Mouse (Mus musculus) macrophage (primary cell): ENCODE data around the gene Col4a2. TPM values are rescaled to one million over a fixed set of nuclear protein-coding genes. Genes with fewer than 3 reads are reported as not detected.

Experiments used
- H3K27ac ChIP-seq: fragments of 350-480 bp; formaldehyde crosslinking; 2 replicates; pipeline ENCODE4 v1.9.0; 2021
- H3K36me3 ChIP-seq: fragments of 350-480 bp; formaldehyde crosslinking; 2 replicates; pipeline ENCODE4 v1.9.0; 2021; ENCODE audit errors: inconsistent target
- H3K4me3 ChIP-seq: fragments of 350-480 bp; formaldehyde crosslinking; 2 replicates; pipeline ENCODE4 v1.9.0; 2021; ENCODE audit errors: inconsistent target
- H3K79me2 ChIP-seq: fragments of 350-480 bp; formaldehyde crosslinking; 2 replicates; pipeline ENCODE4 v1.9.0; 2021; ENCODE audit errors: inconsistent target
- whole genome bisulfite sequencing: methylation state at CpG from one replicate; pipeline ENCODE4 v1.1.7; 2026; ENCODE audit warnings: inconsistent platforms; ENCODE audit not compliant: missing documents; 5-methylcytosine and 5-hydroxymethylcytosine counted together
- polyA plus RNA-seq: library from polyadenylated mRNA; stranded (reverse); fragments of 250-400 nt; gene quantifications from 3 replicates; pipeline ENCODE4 v1.2.4, GENCODE M21; 2018; ENCODE audit warnings: inconsistent platforms

Gene Col4a2
- polyA plus RNA-seq, 1 experiment from 2014 or later, result 0.19 TPM

GRCm38 (mm10) chr8:11404614-11405013, 92.0 kb downstream of the Col4a2 start:
- Histone ChIP-seq H3K4me3 (no peak overlapping the region), H3K36me3 (no peaks in the 10 kb centered on the region), H3K27ac (no peak overlapping the region), H3K79me2 (no peaks in the 10 kb centered on the region)
- WGBS, result 98% methylated on average over 4 of the region's 4 CpGs

GRCm38 (mm10) chr8:11405722-11406481, 93.3 kb downstream of the Col4a2 start:
- no peaks in the 10 kb centered on the region for H3K36me3 ChIP-seq
- 95% methylated on average over 13 of the region's 13 CpGs for WGBS
- H3K4me3 ChIP-seq, result no peak overlapping the region
- no peak overlapping the region for H3K27ac ChIP-seq
- no peaks in the 10 kb centered on the region for H3K79me2 ChIP-seq

GRCm38 (mm10) chr8:11411504-11412124, 99.0 kb downstream of the Col4a2 start:
- no peaks in the 10 kb centered on the region for H3K79me2 ChIP-seq
- WGBS, result 73% methylated on average over 12 of the region's 12 CpGs
- no peak overlapping the region for H3K27ac ChIP-seq
- H3K4me3 ChIP-seq, result no peak overlapping the region
- H3K36me3 ChIP-seq, result no peaks in the 10 kb centered on the region

GRCm38 (mm10) chr8:11412450-11412849, 99.8 kb downstream of the Col4a2 start:
- Histone ChIP-seq H3K4me3 (no peak overlapping the region), H3K36me3 (no peaks in the 10 kb centered on the region), H3K27ac (no peak overlapping the region), H3K79me2 (no peaks in the 10 kb centered on the region)
- WGBS, result 86% methylated on average over 5 of the region's 5 CpGs

DNA sequence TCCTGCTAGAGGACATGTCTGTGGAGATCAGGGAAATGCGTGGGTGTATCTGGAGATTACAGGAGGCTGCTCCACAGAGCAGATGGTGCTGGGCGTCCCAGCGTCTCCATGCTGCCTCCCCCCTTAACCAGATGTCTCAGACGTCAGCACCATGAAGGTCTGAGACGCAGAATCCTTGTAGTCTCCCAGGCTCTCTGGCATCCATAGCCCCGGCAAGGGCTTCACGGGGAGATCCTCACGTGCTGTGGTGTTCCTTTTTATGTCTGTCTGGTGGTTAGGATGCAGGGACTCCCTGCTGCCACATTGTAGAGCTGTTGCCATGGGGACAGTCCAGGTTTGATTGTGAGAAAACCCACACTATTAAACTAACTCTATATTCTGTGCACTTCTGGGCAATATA, 101.7 kb downstream of the Col4a2 start:
- WGBS, result 89% methylated on average over 8 of the region's 8 CpGs
- Histone ChIP-seq H3K4me3 (no peak overlapping the region), H3K27ac (no peak overlapping the region), H3K36me3 (no peaks in the 10 kb centered on the region), H3K79me2 (no peaks in the 10 kb centered on the region)

- no peak overlapping the region for H3K27ac ChIP-seq
- no peaks in the 10 kb centered on the region for H3K79me2 ChIP-seq
- H3K36me3 ChIP-seq, result no peaks in the 10 kb centered on the region
- 93% methylated on average over 10 of the region's 10 CpGs for WGBS
- no peak overlapping the region for H3K4me3 ChIP-seq
These were observed 102.5 kb downstream of the Col4a2 start for GRCm38 (mm10) chr8:11415089-11415488.

GRCm38 (mm10) chr8:11417762-11418161, 105.2 kb downstream of the Col4a2 start:
- H3K27ac ChIP-seq, result no peak overlapping the region
- no peaks in the 10 kb centered on the region for H3K36me3 ChIP-seq
- 80% methylated on average over 13 of the region's 13 CpGs for WGBS

DNA sequence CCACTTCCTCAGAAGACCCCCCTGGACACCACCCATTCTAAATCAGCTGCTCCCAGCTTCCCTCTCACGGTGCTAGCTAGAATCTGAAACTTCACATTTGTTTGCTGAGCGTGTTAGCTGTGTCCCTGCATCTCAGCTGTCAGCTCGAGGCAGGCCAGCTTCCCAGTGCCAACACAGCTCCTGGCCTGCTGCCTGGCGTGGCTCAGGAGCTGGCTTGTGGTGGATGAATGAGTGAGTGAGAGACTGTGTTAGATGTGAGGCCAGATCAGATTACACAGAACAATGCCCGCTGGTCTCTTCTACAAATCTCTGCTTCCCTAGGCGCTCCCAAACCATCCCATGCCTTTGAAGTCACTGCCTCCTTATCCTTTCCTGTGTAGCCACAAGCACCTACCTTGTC, 106.6 kb downstream of the Col4a2 start:
- WGBS, result 68% methylated on average over 5 of the region's 6 CpGs
- H3K27ac ChIP-seq, result no peak overlapping the region
- no peaks in the 10 kb centered on the region for H3K79me2 ChIP-seq
- H3K4me3 ChIP-seq, result no peak overlapping the region
- H3K36me3 ChIP-seq, result no peaks in the 10 kb centered on the region

More at GRCm38 (mm10) chr8:11417762-11418161, 105.2 kb downstream of the Col4a2 start:
- no peak overlapping the region for H3K4me3 ChIP-seq
- H3K79me2 ChIP-seq, result no peaks in the 10 kb centered on the region

DNA sequence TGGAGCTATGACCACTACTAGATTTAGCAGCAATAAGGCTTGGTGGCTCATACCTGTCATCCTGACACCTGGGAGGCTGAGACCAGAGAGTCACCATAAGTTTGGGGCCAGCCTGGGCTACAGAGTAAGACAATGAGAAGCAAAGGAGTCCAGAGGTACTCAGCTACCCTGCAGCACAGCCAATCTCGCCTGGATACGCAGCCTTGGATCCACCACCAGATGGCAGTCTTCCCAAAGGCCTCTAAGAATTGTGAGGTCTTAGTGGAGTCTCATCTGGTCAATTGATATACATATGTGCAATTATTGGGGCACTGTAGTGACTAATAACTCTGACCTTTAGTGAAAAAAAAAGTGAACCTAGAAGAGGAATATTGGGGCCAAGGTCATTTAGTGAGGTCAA, 107.0 kb downstream of the Col4a2 start:
- Histone ChIP-seq H3K79me2 (no peaks in the 10 kb centered on the region), H3K4me3 (no peak overlapping the region), H3K36me3 (no peaks in the 10 kb centered on the region), H3K27ac (no peak overlapping the region)
- WGBS, result 17% methylated on average over 2 of the region's 2 CpGs

- no peak overlapping the region for H3K27ac ChIP-seq
- WGBS, result 78% methylated on average over 14 of the region's 14 CpGs
- H3K79me2 ChIP-seq, result no peaks in the 10 kb centered on the region
- no peak overlapping the region for H3K4me3 ChIP-seq
- H3K36me3 ChIP-seq, result no peaks in the 10 kb centered on the region
These were observed 108.5 kb downstream of the Col4a2 start for GRCm38 (mm10) chr8:11421105-11421504.

- H3K27ac ChIP-seq, result no peak overlapping the region
- H3K4me3 ChIP-seq, result no peak overlapping the region
- H3K36me3 ChIP-seq, result no peaks in the 10 kb centered on the region
- WGBS, result 85% methylated on average over 6 of the region's 6 CpGs
- H3K79me2 ChIP-seq, result no peaks in the 10 kb centered on the region
These were observed 109.4 kb downstream of the Col4a2 start for GRCm38 (mm10) chr8:11421968-11422367.

DNA sequence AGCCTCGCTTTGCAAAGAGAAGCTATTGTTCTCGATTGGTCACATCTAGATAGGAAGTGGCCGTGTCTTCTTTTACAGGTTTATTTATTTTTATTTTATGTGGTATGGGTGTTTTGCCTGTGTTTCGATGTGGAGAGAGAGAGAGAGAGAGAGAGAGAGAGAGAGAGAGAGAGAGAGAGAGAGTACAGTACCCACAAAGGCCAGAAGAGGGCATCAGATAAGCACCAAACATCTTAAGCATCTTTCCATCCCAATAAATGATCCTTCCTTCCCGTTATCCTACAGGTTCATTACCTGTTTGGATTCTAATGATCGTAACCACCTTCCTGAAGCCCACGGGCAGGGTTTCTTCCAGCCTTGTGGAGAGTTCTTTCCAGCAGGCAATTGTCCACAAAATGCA, 110.5 kb downstream of the Col4a2 start:
- WGBS, result 86% methylated on average over 7 of the region's 7 CpGs
- Histone ChIP-seq H3K4me3 (no peak overlapping the region), H3K36me3 (no peaks in the 10 kb centered on the region), H3K79me2 (no peaks in the 10 kb centered on the region), H3K27ac (no peak overlapping the region)

GRCm38 (mm10) chr8:11430688-11431087, 118.1 kb downstream of the Col4a2 start:
- H3K4me3 ChIP-seq, result no peak overlapping the region
- H3K27ac ChIP-seq, result no peak overlapping the region
- no peaks in the 10 kb centered on the region for H3K79me2 ChIP-seq
- 68% methylated on average over 5 of the region's 5 CpGs for WGBS
- H3K36me3 ChIP-seq, result no peaks in the 10 kb centered on the region

DNA sequence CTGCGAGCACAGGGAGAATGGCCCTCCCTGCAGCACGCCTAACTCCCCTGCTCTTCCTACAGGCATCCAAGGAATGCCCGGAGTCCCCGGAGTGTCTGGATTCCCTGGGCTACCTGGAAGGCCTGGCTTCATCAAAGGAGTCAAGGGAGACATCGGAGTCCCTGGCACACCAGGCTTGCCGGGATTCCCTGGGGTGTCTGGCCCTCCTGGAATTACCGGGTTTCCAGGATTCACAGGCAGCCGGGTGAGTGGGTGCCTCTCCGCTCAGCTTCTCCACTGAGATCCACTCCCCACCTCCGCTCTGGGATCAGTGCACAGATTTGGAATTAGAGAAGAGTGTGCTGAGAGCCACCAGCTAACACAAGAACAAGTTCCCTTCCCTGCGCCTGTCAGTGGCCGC, 125.3 kb downstream of the Col4a2 start:
- 93% methylated on average over 12 of the region's 12 CpGs for WGBS
- Histone ChIP-seq H3K36me3 (no peaks in the 10 kb centered on the region), H3K27ac (no peak overlapping the region), H3K79me2 (no peaks in the 10 kb centered on the region), H3K4me3 (no peak overlapping the region)

- H3K27ac ChIP-seq, result no peak overlapping the region
- no peaks in the 10 kb centered on the region for H3K36me3 ChIP-seq
- 88% methylated on average over 6 of the region's 6 CpGs for WGBS
- no peaks in the 10 kb centered on the region for H3K79me2 ChIP-seq
- no peak overlapping the region for H3K4me3 ChIP-seq
These were observed 128.7 kb downstream of the Col4a2 start for GRCm38 (mm10) chr8:11441291-11441690.
